Mouse (Mus musculus) neural tube, embryonic 12.5 days (tissue): ENCODE measurements around the gene Osbpl3. TPM values are rescaled to one million over a fixed set of nuclear protein-coding genes. Genes with fewer than 3 reads are reported as not detected.
A peak's percentile ranks its signal among the peaks of the same experiment; 100 is the strongest.

ENCODE experiments used
- ATAC-seq: fragments of 200-750 bp; cut with Nextera tagmentation; 2 replicates; pipeline ENCODE4 v1.8.0; 2017; ENCODE audit warnings: low read depth, mild to moderate bottlenecking, moderate TSS enrichment, moderate library complexity; ENCODE audit not compliant: low FRiP score
- H3K27ac ChIP-seq: fragments of 300-500 bp; sonication (generic); 2 replicates; pipeline ENCODE4 v1.5.1; 2016
- H3K27me3 ChIP-seq: fragments of 300-500 bp; sonication (generic); replicated peaks from 2 replicates; pipeline ENCODE4 v1.6.1; 2016; ENCODE audit warnings: mild to moderate bottlenecking
- H3K36me3 ChIP-seq: fragments of 300-500 bp; sonication (generic); 2 replicates; pipeline ENCODE4 v1.6.1; 2016; ENCODE audit warnings: mild to moderate bottlenecking
- H3K4me1 ChIP-seq: fragments of 300-500 bp; sonication (generic); 2 replicates; pipeline ENCODE4 v1.6.1; 2016
- H3K4me2 ChIP-seq: fragments of 300-500 bp; sonication (generic); replicated peaks from 2 replicates; pipeline ENCODE4 v1.6.1; 2016; ENCODE audit warnings: mild to moderate bottlenecking
- H3K4me3 ChIP-seq: fragments of 300-500 bp; sonication (generic); 2 replicates; pipeline ENCODE4 v1.5.1; 2016
- H3K9ac ChIP-seq: fragments of 300-500 bp; sonication (generic); 2 replicates; pipeline ENCODE4 v1.6.1; 2016; ENCODE audit warnings: mild to moderate bottlenecking
- H3K9me3 ChIP-seq: fragments of 300-500 bp; sonication (generic); 2 replicates; pipeline ENCODE4 v1.6.1; 2016; ENCODE audit warnings: mild to moderate bottlenecking
- WGBS: fragments of 180-500 bp; shearing (Covaris S2); methylation state at CpG from one replicate; pipeline ENCODE4 v1.1.7; 2016; 5-methylcytosine and 5-hydroxymethylcytosine counted together
- polyA plus RNA-seq: library from polyadenylated mRNA; unstranded; fragments of >200 nt; fragmentation: Nextera tagmentation; extraction: Ambion mirVana; gene quantifications from 2 replicates; pipeline ENCODE4 v1.2.1, GENCODE M21; 2016

The Osbpl3 gene
- polyA plus RNA-seq, 1 experiment from 2014 or later: 5.4 TPM

- Histone ChIP-seq H3K4me1 (no peaks in the 10 kb centered on the region), H3K4me2 (no peak overlapping the region), H3K4me3 (no peak overlapping the region), H3K9ac (no peak overlapping the region), H3K27ac (no peak overlapping the region), H3K9me3 (no peaks in the 10 kb centered on the region), H3K27me3 (no peaks in the 10 kb centered on the region), H3K36me3 (no peaks in the 10 kb centered on the region)
- WGBS: 79% methylated on average over 1 of the region's 1 CpGs
- no peak for ATAC-seq
These were observed 182.6 kb downstream of the Osbpl3 start for GRCm38 (mm10) chr6:50273416-50273815.

- WGBS: 82% methylated on average over 6 of the region's 6 CpGs
These were observed 192.3 kb downstream of the Osbpl3 start, which contains the start of gene Gsdme for GRCm38 (mm10) chr6:50263670-50264069. Gene Gsdme (minus strand): TSS chr6:50263862.

GRCm38 (mm10) chr6:50262310-50262709, 193.7 kb downstream of the Osbpl3 start:
- peaks cover 15% of the 10 kb centered on the region for H3K4me1 ChIP-seq
- no peaks in the 10 kb centered on the region for H3K9me3 ChIP-seq
- H3K9ac ChIP-seq: peak overlapping the region; percentile 69
- 28% methylated on average over 7 of the region's 7 CpGs for WGBS
- no peak overlapping the region for H3K27ac ChIP-seq
- no peaks in the 10 kb centered on the region for H3K36me3 ChIP-seq
- peak overlapping the region; percentile 54; the same call in 1 of the 2 replicates for H3K4me3 ChIP-seq
- no peak for ATAC-seq
- H3K4me2 ChIP-seq: peak overlapping the region; percentile 77
- no peaks in the 10 kb centered on the region for H3K27me3 ChIP-seq

More at GRCm38 (mm10) chr6:50263670-50264069, 192.3 kb downstream of the Osbpl3 start, which contains the start of gene Gsdme:
- H3K36me3 ChIP-seq: no peaks in the 10 kb centered on the region
- peaks cover 15% of the 10 kb centered on the region for H3K4me1 ChIP-seq
- H3K9ac ChIP-seq: no peak within 1 kb of the TSS
- H3K4me2 ChIP-seq: no peak within 1 kb of the TSS
- H3K4me3 ChIP-seq: no peak within 1 kb of the TSS
- no peaks in the 10 kb centered on the region for H3K27me3 ChIP-seq
- ATAC-seq: no peak
- no peak within 1 kb of the TSS for H3K27ac ChIP-seq
- no peaks in the 10 kb centered on the region for H3K9me3 ChIP-seq

DNA sequence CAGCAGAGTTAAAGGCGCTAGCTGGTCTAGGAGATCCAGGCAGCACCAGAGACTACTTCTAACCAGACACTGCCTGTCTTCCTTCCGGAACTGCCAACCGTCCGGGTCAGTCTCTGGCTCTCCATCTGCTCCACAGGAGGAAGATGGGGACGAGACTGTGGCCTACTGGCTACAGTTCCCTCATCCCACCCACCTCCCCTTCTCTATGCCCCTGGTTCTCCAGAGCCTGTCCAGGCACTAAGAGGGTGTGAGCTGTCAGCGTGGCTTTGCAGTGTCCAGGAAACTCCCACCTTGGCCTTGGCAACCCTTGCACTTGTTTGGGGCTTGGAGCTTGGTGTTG, 194.1 kb downstream of the Osbpl3 start:
- Histone ChIP-seq H3K4me1 (peaks cover 15% of the 10 kb centered on the region), H3K9ac (peak overlapping the region; percentile 69), H3K4me2 (peak overlapping the region; percentile 77), H3K9me3 (no peaks in the 10 kb centered on the region), H3K27me3 (no peaks in the 10 kb centered on the region), H3K27ac (no peak overlapping the region), H3K36me3 (no peaks in the 10 kb centered on the region), H3K4me3 (peak overlapping the region; percentile 54)
- WGBS: 2% methylated on average over 6 of the region's 6 CpGs
- no peak for ATAC-seq

- Histone ChIP-seq H3K27me3 (no peaks in the 10 kb centered on the region), H3K9me3 (no peaks in the 10 kb centered on the region), H3K9ac (peak overlapping the region; percentile 69), H3K36me3 (no peaks in the 10 kb centered on the region), H3K4me1 (peaks cover 15% of the 10 kb centered on the region), H3K4me3 (peak overlapping the region; percentile 54), H3K27ac (peak overlapping the region; percentile 0; the same call in 1 of the 2 replicates), H3K4me2 (peak overlapping the region; percentile 77)
- WGBS: 2% methylated on average over 35 of the region's 35 CpGs
- peak; percentile 91 for ATAC-seq
These were observed 194.6 kb downstream of the Osbpl3 start for GRCm38 (mm10) chr6:50261201-50261921.

DNA sequence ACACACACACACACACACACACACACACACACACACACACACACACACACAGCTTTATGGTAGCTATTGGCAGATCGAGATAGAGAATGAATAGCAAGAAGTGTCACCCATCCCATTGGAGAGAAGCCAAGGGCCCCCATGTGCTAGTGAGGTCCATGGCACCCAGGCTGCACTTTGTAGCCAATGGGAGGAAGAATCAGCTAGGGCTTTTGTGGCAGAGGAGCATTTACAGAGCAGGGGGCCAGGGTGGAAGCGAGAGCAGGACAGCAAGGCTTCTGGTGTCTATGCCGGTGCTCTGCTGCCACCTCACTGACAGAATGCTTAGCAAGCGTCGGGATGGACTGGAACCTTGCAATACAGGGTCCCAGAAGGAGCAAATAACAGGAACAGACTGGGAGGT, 200.6 kb downstream of the Osbpl3 start:
- no peaks in the 10 kb centered on the region for H3K36me3 ChIP-seq
- H3K4me3 ChIP-seq: no peak overlapping the region
- no peak overlapping the region for H3K27ac ChIP-seq
- WGBS: 82% methylated on average over 5 of the region's 5 CpGs
- H3K9ac ChIP-seq: no peak overlapping the region
- H3K4me1 ChIP-seq: no peaks in the 10 kb centered on the region
- ATAC-seq: no peak
- no peaks in the 10 kb centered on the region for H3K9me3 ChIP-seq
- no peak overlapping the region for H3K4me2 ChIP-seq
- no peaks in the 10 kb centered on the region for H3K27me3 ChIP-seq

- ATAC-seq: no peak
- 81% methylated on average over 10 of the region's 10 CpGs for WGBS
These were observed 201.2 kb downstream of the Osbpl3 start for GRCm38 (mm10) chr6:50254723-50255184.

GRCm38 (mm10) chr6:50252690-50253089, 203.3 kb downstream of the Osbpl3 start:
- WGBS: 82% methylated on average over 5 of the region's 5 CpGs
- Histone ChIP-seq H3K4me3 (no peak overlapping the region), H3K27ac (no peak overlapping the region), H3K9ac (no peak overlapping the region), H3K36me3 (no peaks in the 10 kb centered on the region), H3K9me3 (no peaks in the 10 kb centered on the region), H3K27me3 (no peaks in the 10 kb centered on the region), H3K4me2 (no peak overlapping the region), H3K4me1 (no peaks in the 10 kb centered on the region)
- ATAC-seq: no peak

More at GRCm38 (mm10) chr6:50254723-50255184, 201.2 kb downstream of the Osbpl3 start:
- Histone ChIP-seq H3K9me3 (no peaks in the 10 kb centered on the region), H3K4me3 (no peak overlapping the region), H3K27ac (no peak overlapping the region), H3K4me2 (no peak overlapping the region), H3K36me3 (no peaks in the 10 kb centered on the region), H3K9ac (no peak overlapping the region), H3K27me3 (no peaks in the 10 kb centered on the region), H3K4me1 (no peaks in the 10 kb centered on the region)

- Histone ChIP-seq H3K36me3 (no peaks in the 10 kb centered on the region), H3K27me3 (no peaks in the 10 kb centered on the region), H3K4me3 (no peak overlapping the region), H3K9ac (no peak overlapping the region), H3K4me2 (no peak overlapping the region), H3K4me1 (no peaks in the 10 kb centered on the region), H3K9me3 (no peaks in the 10 kb centered on the region), H3K27ac (no peak overlapping the region)
- WGBS: 92% methylated on average over 4 of the region's 4 CpGs
- ATAC-seq: no peak
These were observed 208.2 kb downstream of the Osbpl3 start for GRCm38 (mm10) chr6:50247791-50248190.

- H3K4me2 ChIP-seq: no peak overlapping the region
- no peaks in the 10 kb centered on the region for H3K27me3 ChIP-seq
- no peak overlapping the region for H3K9ac ChIP-seq
- WGBS: 86% methylated on average over 2 of the region's 2 CpGs
- no peaks in the 10 kb centered on the region for H3K4me1 ChIP-seq
- H3K27ac ChIP-seq: no peak overlapping the region
- H3K36me3 ChIP-seq: no peaks in the 10 kb centered on the region
- ATAC-seq: no peak
- no peaks in the 10 kb centered on the region for H3K9me3 ChIP-seq
- H3K4me3 ChIP-seq: no peak overlapping the region
These were observed 208.6 kb downstream of the Osbpl3 start for GRCm38 (mm10) chr6:50247356-50247755.

GRCm38 (mm10) chr6:50244967-50245366, 211.0 kb downstream of the Osbpl3 start:
- Histone ChIP-seq H3K9ac (no peak overlapping the region), H3K4me2 (no peak overlapping the region), H3K27me3 (no peaks in the 10 kb centered on the region), H3K9me3 (no peaks in the 10 kb centered on the region), H3K36me3 (no peaks in the 10 kb centered on the region), H3K27ac (no peak overlapping the region), H3K4me1 (no peaks in the 10 kb centered on the region), H3K4me3 (no peak overlapping the region)
- 86% methylated on average over 4 of the region's 4 CpGs for WGBS
- no peak for ATAC-seq

DNA sequence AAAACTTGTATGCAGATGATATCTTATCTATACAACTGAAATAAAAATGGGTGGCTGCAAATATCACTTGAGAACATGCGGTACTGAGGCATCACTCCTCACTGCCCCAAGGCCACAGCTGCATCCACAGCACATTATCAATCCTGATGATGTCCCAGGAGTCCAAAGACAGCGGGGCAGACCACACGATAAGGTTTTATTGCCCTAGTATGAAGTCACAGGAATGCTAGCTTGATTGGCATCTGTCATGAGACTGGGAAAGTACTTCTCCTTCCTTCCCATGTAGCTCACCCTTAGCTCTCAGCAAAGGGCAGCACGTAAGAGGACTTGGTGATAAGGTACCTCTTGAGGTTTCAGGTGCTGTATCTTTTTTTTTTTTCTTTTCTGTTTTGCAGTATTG, 211.9 kb downstream of the Osbpl3 start:
- Histone ChIP-seq H3K9me3 (no peaks in the 10 kb centered on the region), H3K27ac (no peak overlapping the region), H3K4me1 (no peaks in the 10 kb centered on the region), H3K4me2 (no peak overlapping the region), H3K36me3 (no peaks in the 10 kb centered on the region), H3K4me3 (no peak overlapping the region), H3K9ac (no peak overlapping the region), H3K27me3 (no peaks in the 10 kb centered on the region)
- 67% methylated on average over 4 of the region's 4 CpGs for WGBS
- no peak for ATAC-seq
